Mouse (Mus musculus): ENCODE results near the gene Spns2.

DNA sequence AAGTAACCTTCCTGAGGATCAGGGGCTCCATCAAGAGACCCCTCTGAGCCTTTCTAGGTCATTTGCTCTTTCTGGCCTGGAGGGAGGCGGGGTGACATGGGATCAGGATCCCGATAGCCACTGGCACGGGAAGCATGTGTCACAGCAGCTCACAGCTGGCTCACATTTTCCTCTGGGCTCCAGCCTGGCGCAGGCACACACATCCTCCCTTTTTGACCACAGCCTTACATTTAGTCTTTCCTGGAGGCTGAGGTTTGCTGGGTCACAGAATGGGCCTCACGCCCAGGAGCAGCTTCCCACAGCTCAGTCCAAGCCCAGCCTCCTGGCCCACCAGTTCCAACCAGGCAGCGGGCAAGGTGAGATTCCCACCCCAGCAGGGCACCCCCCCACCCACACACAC lies 11.5 kb downstream of the Spns2 start:
- TF ChIP-seq CTCF (IDR thresholded peaks at IDR 0.05; ENCODE audit: low read depth) = no peak
- no peak for TF ChIP-seq EP300 (optimal IDR thresholded peaks at IDR 0.05)

All from stomach, postnatal 0 days (tissue).